8 mouse cellular contexts compared by ENCODE assay signal in the genomic region with DNA sequence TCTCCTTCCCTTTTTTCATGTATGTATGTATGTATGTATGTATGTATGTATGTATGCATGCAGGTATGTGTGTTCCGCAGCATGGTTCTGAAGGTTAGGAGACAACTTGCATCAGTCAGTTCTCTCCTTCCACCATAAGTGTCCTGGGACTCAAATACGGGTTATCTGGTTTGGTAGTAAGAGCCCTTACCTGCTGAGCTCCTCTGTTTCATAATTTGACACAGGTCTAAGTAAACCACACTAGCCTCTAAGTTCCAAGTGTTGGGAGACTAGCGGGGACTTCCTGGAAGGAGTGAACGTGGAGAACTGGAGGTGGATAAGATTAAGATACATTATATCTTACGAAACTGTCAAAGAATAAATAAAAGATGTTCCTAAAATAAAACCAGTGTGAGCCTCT. TPM values are rescaled to one million over a fixed set of nuclear protein-coding genes. Genes with fewer than 3 reads are reported as not detected.
DNase-seq lines count a peak whose midpoint lies in the region; ATAC-seq lines count a peak whose summit lies in the region.

No protein-coding gene starts in this region.

- intact Hi-C loops in heart, postnatal 10 days (cut with DNase I), result loop anchor here (5.0 kb wide), 2 partner anchors 85 to 210 kb away; partner anchors contain the start of genes Gm10322 and Mcu
- intact Hi-C loops in left cerebral cortex, postnatal 36 days (cut with DNase I), result loop anchor here (2.0 to 5.0 kb wide), 2 partner anchors 87 to 200 kb away; no protein-coding TSS in a partner anchor
- intact Hi-C loops in gastrocnemius, postnatal 36 days (cut with DNase I), result loop anchor here (5.0 kb wide), 1 partner anchor 85 kb away; the partner anchor contains the start of genes Gm10322 and Mcu

- H3K9me3 ChIP-seq in heart, embryonic 13.5 days, result no peaks in the 10 kb centered on the region
- H3K9me3 ChIP-seq in hindbrain, embryonic 11.5 days (ENCODE audit: control insufficient read depth, low read length), result no peaks in the 10 kb centered on the region
- H3K9me3 ChIP-seq in midbrain, embryonic 13.5 days, result no peaks in the 10 kb centered on the region

- H3K4me1 ChIP-seq in heart, embryonic 13.5 days, result peaks cover 12% of the 10 kb centered on the region
- no peaks in the 10 kb centered on the region for H3K4me1 ChIP-seq in hindbrain, embryonic 11.5 days (replicated peaks; ENCODE audit: control insufficient read depth, insufficient read depth, low read length)
- peaks cover 9% of the 10 kb centered on the region for H3K4me1 ChIP-seq in midbrain, embryonic 13.5 days (replicated peaks)

- H3K4me2 ChIP-seq in heart, embryonic 13.5 days, result peak overlapping the region; percentile 86
- peak overlapping the region; percentile 81 for H3K4me2 ChIP-seq in hindbrain, embryonic 11.5 days (replicated peaks; ENCODE audit: low read depth, low read length)
- H3K4me2 ChIP-seq in midbrain, embryonic 13.5 days (replicated peaks), result peak overlapping the region; percentile 84

- peak overlapping the region; percentile 66 for H3K27ac ChIP-seq in heart, embryonic 13.5 days (replicated peaks)
- no peak overlapping the region for H3K27ac ChIP-seq in hindbrain, embryonic 11.5 days (ENCODE audit: low read depth, low read length)
- 0 out of 2 replicates have a peak overlapping the region, but pooled peaks have one; percentile 69 for H3K27ac ChIP-seq in midbrain, embryonic 13.5 days

- no peak for DNase-seq in heart, postnatal 10 days
- peak; percentile 1 for DNase-seq in T-cell, adult 2 months (ENCODE audit: low spot score)
- DNase-seq in hindbrain, embryonic 11.5 days (ENCODE audit: low spot score), result peak; percentile 9
- DNase-seq in thymus, postnatal 14 days, result no peak
- DNase-seq in left cerebral cortex, postnatal 36 days (ENCODE audit: low spot score in 2 of 2), result no peak
- DNase-seq in gastrocnemius, postnatal 36 days, result no peak

- no peak overlapping the region for H3K9ac ChIP-seq in heart, embryonic 13.5 days
- H3K9ac ChIP-seq in hindbrain, embryonic 11.5 days (ENCODE audit: low read depth, low read length), result no peak overlapping the region
- H3K9ac ChIP-seq in midbrain, embryonic 13.5 days (replicated peaks), result no peak overlapping the region

- no peaks in the 10 kb centered on the region for H3K27me3 ChIP-seq in heart, embryonic 13.5 days (replicated peaks)
- H3K27me3 ChIP-seq in hindbrain, embryonic 11.5 days (ENCODE audit: control insufficient read depth, insufficient read depth, low read length), result no peaks in the 10 kb centered on the region
- H3K27me3 ChIP-seq in midbrain, embryonic 13.5 days, result no peaks in the 10 kb centered on the region

- no peak for ATAC-seq in heart, embryonic 13.5 days (ENCODE audit: extremely low read depth, insufficient number of reproducible peaks, low FRiP score, low TSS enrichment)
- peak; percentile 36 for ATAC-seq in hindbrain, embryonic 11.5 days (ENCODE audit: low FRiP score)
- ATAC-seq in midbrain, embryonic 13.5 days, result no peak; the same call in 1 of the 2 replicates

- H3K4me3 ChIP-seq in heart, embryonic 13.5 days, result peak overlapping the region; percentile 64
- H3K4me3 ChIP-seq in hindbrain, embryonic 11.5 days (ENCODE audit: low read depth, low read length), result peak overlapping the region; percentile 67
- peak overlapping the region; percentile 82 for H3K4me3 ChIP-seq in midbrain, embryonic 13.5 days (replicated peaks)

- no peaks in the 10 kb centered on the region for H3K36me3 ChIP-seq in heart, embryonic 13.5 days
- no peaks in the 10 kb centered on the region for H3K36me3 ChIP-seq in hindbrain, embryonic 11.5 days (ENCODE audit: control insufficient read depth, insufficient read depth, low read length)
- H3K36me3 ChIP-seq in midbrain, embryonic 13.5 days, result no peaks in the 10 kb centered on the region

- WGBS in heart, embryonic 13.5 days, result 36% methylated on average over 5 of the region's 5 CpGs
- 54% methylated on average over 5 of the region's 5 CpGs for WGBS in hindbrain, embryonic 11.5 days
- WGBS in midbrain, embryonic 13.5 days, result 53% methylated on average over 5 of the region's 5 CpGs

RNA-seq across cellular contexts. Expression of gene Micu1, which starts 0.5 kb away (rescaled TPM):
- 42.1 and 43.5 TPM in 2 replicates for polyA plus RNA-seq in heart, embryonic 13.5 days (2015; fragmentation: Nextera tagmentation; extraction: Ambion mirVana)
- total RNA-seq in heart, postnatal 10 days (2021), result 10 to 100 TPM; 25.9 to 26.4 TPM
- 60.4 and 69.0 TPM in 2 replicates for polyA plus RNA-seq in hindbrain, embryonic 11.5 days (2014; fragmentation: Nextera tagmentation; extraction: Ambion mirVana)
- 72.2 and 73.0 TPM in 2 replicates for polyA plus RNA-seq in midbrain, embryonic 13.5 days (2015; fragmentation: Nextera tagmentation; extraction: Ambion mirVana)
- 10 to 100 TPM; 87.9 to 94.2 TPM for total RNA-seq in left cerebral cortex, postnatal 36 days (2021)
- 10 to 100 TPM; 47.8 to 53.1 TPM for total RNA-seq in gastrocnemius, postnatal 36 days (2021)

Comparison
In these comparisons a context has a peak if more than half of its experiments do, and no peak if none do; other contexts are left out.
1. DNase-seq: peak in T-cell, adult 2 months (single experiment) and hindbrain, embryonic 11.5 days (single experiment); none in heart, postnatal 10 days (0 of 2), thymus, postnatal 14 days (single experiment), left cerebral cortex, postnatal 36 days (0 of 2) and gastrocnemius, postnatal 36 days (0 of 2).
2. Peak in every context shown above with its lines, with median percentiles within 50 percentile points of each other: H3K4me2 ChIP-seq and H3K4me3 ChIP-seq.